Comparison of ENCODE assay signal across 9 mouse cellular contexts in genomic region chr4:99766753-99767152, GRCm38 (mm10). TPM values are rescaled to one million over a fixed set of nuclear protein-coding genes. Genes with fewer than 3 reads are reported as not detected.
A peak's percentile ranks its signal among the peaks of the same experiment; 100 is the strongest.
DNase-seq lines count a peak whose midpoint lies in the region; ATAC-seq and TF ChIP-seq lines count a peak whose summit lies in the region.
"Had no signal": no experiment of that assay in that cellular context is flagged by ENCODE, and none has a peak within 500 bp of the region (broad histone marks: within the 10 kb centered on the region; RNA-seq: fewer than 3 reads in every experiment).

No protein-coding gene starts in this region.

- H3K9me3 ChIP-seq in liver, postnatal 0 days (ENCODE audit: low read length): no peaks in the 10 kb centered on the region
- H3K9me3 ChIP-seq in liver, embryonic 11.5 days (ENCODE audit: control insufficient read depth, low read length): no peaks in the 10 kb centered on the region
- no peaks in the 10 kb centered on the region for H3K9me3 ChIP-seq in heart, postnatal 0 days (replicated peaks; ENCODE audit: control insufficient read depth, low read length)
- H3K9me3 ChIP-seq in midbrain, embryonic 14.5 days (ENCODE audit: control insufficient read depth, low read length): no peaks in the 10 kb centered on the region
- no peaks in the 10 kb centered on the region for H3K9me3 ChIP-seq in liver, embryonic 12.5 days (replicated peaks)
- H3K9me3 ChIP-seq: lung, embryonic 15.5 days had no signal

- H3K4me3 ChIP-seq in cerebellum, adult 2 months (replicated peaks; ENCODE audit: insufficient read depth, low read depth, low read length): no peak overlapping the region
- no peak overlapping the region for H3K4me3 ChIP-seq in liver, postnatal 0 days (ENCODE audit: low read depth, low read length)
- no peak overlapping the region for H3K4me3 ChIP-seq in liver, embryonic 11.5 days (ENCODE audit: low read depth, low read length)
- H3K4me3 ChIP-seq in heart, postnatal 0 days (ENCODE audit: low read depth, low read length): no peak overlapping the region
- no peak overlapping the region for H3K4me3 ChIP-seq in midbrain, embryonic 14.5 days (replicated peaks; ENCODE audit: low read depth, low read length)
- no peak overlapping the region for H3K4me3 ChIP-seq in liver, embryonic 12.5 days
- H3K4me3 ChIP-seq: lung, embryonic 15.5 days had no signal

- WGBS in cerebellum, adult 2 months: 43% methylated on average over 1 of the region's 1 CpGs
- WGBS in liver, postnatal 0 days (ENCODE audit: insufficient replicate concordance): 85% methylated on average over 1 of the region's 1 CpGs
- 58% methylated on average over 1 of the region's 1 CpGs for WGBS in liver, embryonic 11.5 days
- 16% methylated on average over 1 of the region's 1 CpGs for WGBS in heart, postnatal 0 days
- WGBS in midbrain, embryonic 14.5 days: 60% methylated on average over 1 of the region's 1 CpGs
- 39% methylated on average over 1 of the region's 1 CpGs for WGBS in liver, embryonic 12.5 days (ENCODE audit: insufficient replicate concordance)

- H3K9ac ChIP-seq in liver, postnatal 0 days (replicated peaks): no peak overlapping the region
- H3K9ac ChIP-seq in liver, embryonic 11.5 days (ENCODE audit: low read depth, low read length): no peak overlapping the region
- no peak overlapping the region for H3K9ac ChIP-seq in heart, postnatal 0 days (replicated peaks; ENCODE audit: low read depth, low read length)
- H3K9ac ChIP-seq in midbrain, embryonic 14.5 days (replicated peaks; ENCODE audit: low read length): no peak overlapping the region
- H3K9ac ChIP-seq in liver, embryonic 12.5 days: no peak overlapping the region
- H3K9ac ChIP-seq: lung, embryonic 15.5 days had no signal

- DNase-seq in cerebellum, adult 2 months: peak in 1 of 2 experiments; percentile 18
- DNase-seq in cerebellum, adult 11-12 months: no peak
- no peak for DNase-seq in liver, postnatal 0 days
- no peak for DNase-seq in liver, embryonic 11.5 days (ENCODE audit: low spot score)
- peak; percentile 27 for DNase-seq in heart, postnatal 0 days (ENCODE audit: low spot score)
- peak; percentile 70 for DNase-seq in midbrain, embryonic 14.5 days

- no peak for TF ChIP-seq EP300 in liver, postnatal 0 days (IDR thresholded peaks at IDR 0.05; ENCODE audit: low read depth)
- no peak for TF ChIP-seq EP300 in heart, postnatal 0 days (IDR thresholded peaks at IDR 0.05; ENCODE audit: low read depth)

- no peak for TF ChIP-seq POLR2A in cerebellum, adult 2 months (IDR thresholded peaks at IDR 0.05; ENCODE audit: borderline replicate concordance, insufficient read depth, low read length)

- no peaks in the 10 kb centered on the region for H3K4me1 ChIP-seq in cerebellum, adult 2 months (ENCODE audit: control insufficient read depth, insufficient read depth, low read length)
- H3K4me1 ChIP-seq in liver, postnatal 0 days (ENCODE audit: insufficient read depth): no peaks in the 10 kb centered on the region
- no peaks in the 10 kb centered on the region for H3K4me1 ChIP-seq in liver, embryonic 11.5 days (replicated peaks; ENCODE audit: control insufficient read depth, insufficient read depth, low read length)
- no peaks in the 10 kb centered on the region for H3K4me1 ChIP-seq in heart, postnatal 0 days (ENCODE audit: control insufficient read depth, insufficient read depth)
- H3K4me1 ChIP-seq in midbrain, embryonic 14.5 days (ENCODE audit: control insufficient read depth, insufficient read depth, low read length): no peaks in the 10 kb centered on the region
- H3K4me1 ChIP-seq in liver, embryonic 12.5 days: no peaks in the 10 kb centered on the region
- H3K4me1 ChIP-seq: lung, embryonic 15.5 days had no signal

- H3K36me3 ChIP-seq in liver, postnatal 0 days (replicated peaks; ENCODE audit: insufficient read depth, low read length): no peaks in the 10 kb centered on the region
- H3K36me3 ChIP-seq in liver, embryonic 11.5 days (ENCODE audit: control insufficient read depth, insufficient read depth, low read length): no peaks in the 10 kb centered on the region; the same call in 1 of the 2 replicates
- no peaks in the 10 kb centered on the region for H3K36me3 ChIP-seq in heart, postnatal 0 days (replicated peaks; ENCODE audit: control insufficient read depth, insufficient read depth, low read length)
- no peaks in the 10 kb centered on the region for H3K36me3 ChIP-seq in midbrain, embryonic 14.5 days (ENCODE audit: control insufficient read depth, insufficient read depth, low read length)
- no peaks in the 10 kb centered on the region for H3K36me3 ChIP-seq in liver, embryonic 12.5 days
- H3K36me3 ChIP-seq: lung, embryonic 15.5 days had no signal

- H3K4me2 ChIP-seq in liver, postnatal 0 days (ENCODE audit: low read depth, low read length): no peak overlapping the region
- H3K4me2 ChIP-seq in liver, embryonic 11.5 days: no peak overlapping the region
- no peak overlapping the region for H3K4me2 ChIP-seq in heart, postnatal 0 days (ENCODE audit: low read depth, low read length)
- no peak overlapping the region for H3K4me2 ChIP-seq in midbrain, embryonic 14.5 days (ENCODE audit: low read length)
- no peak overlapping the region for H3K4me2 ChIP-seq in liver, embryonic 12.5 days
- H3K4me2 ChIP-seq: lung, embryonic 15.5 days had no signal

- H3K27ac ChIP-seq in cerebellum, adult 2 months (ENCODE audit: insufficient read depth, low read length): no peak overlapping the region
- no peak overlapping the region for H3K27ac ChIP-seq in liver, postnatal 0 days (ENCODE audit: low read depth)
- no peak overlapping the region for H3K27ac ChIP-seq in liver, embryonic 11.5 days (ENCODE audit: low read depth, low read length)
- H3K27ac ChIP-seq in heart, postnatal 0 days (ENCODE audit: low read depth): no peak overlapping the region
- H3K27ac ChIP-seq in midbrain, embryonic 14.5 days (replicated peaks; ENCODE audit: low read depth, low read length): no peak overlapping the region
- H3K27ac ChIP-seq in liver, embryonic 12.5 days: no peak overlapping the region
- H3K27ac ChIP-seq: lung, embryonic 15.5 days had no signal

- peak; percentile 36; the same call in 1 of the 2 replicates for TF ChIP-seq CTCF in cerebellum, adult 2 months (IDR thresholded peaks at IDR 0.05; ENCODE audit: borderline replicate concordance, insufficient read depth, low read depth, low read length)
- TF ChIP-seq CTCF in liver, postnatal 0 days (IDR thresholded peaks at IDR 0.05; ENCODE audit: low read depth): peak; percentile 43
- TF ChIP-seq CTCF in heart, postnatal 0 days (IDR thresholded peaks at IDR 0.05; ENCODE audit: low read depth): peak; percentile 65

- ATAC-seq in liver, postnatal 0 days: no peak
- ATAC-seq in liver, embryonic 11.5 days (replicated peaks; ENCODE audit: low FRiP score): no peak
- peak; percentile 57; the same call in 1 of the 2 replicates for ATAC-seq in heart, postnatal 0 days (ENCODE audit: insufficient read depth, low read depth)
- ATAC-seq in midbrain, embryonic 14.5 days (ENCODE audit: low FRiP score, low TSS enrichment): no peak
- ATAC-seq in inflammation-experienced regulatory T-cells, adult 6 months: no peak
- ATAC-seq in liver, embryonic 12.5 days: no peak

- H3K27me3 ChIP-seq in cerebellum, adult 2 months (ENCODE audit: control insufficient read depth, insufficient read depth, low read length): no peaks in the 10 kb centered on the region
- no peaks in the 10 kb centered on the region for H3K27me3 ChIP-seq in liver, postnatal 0 days (ENCODE audit: insufficient read depth, low read length)
- no peaks in the 10 kb centered on the region for H3K27me3 ChIP-seq in liver, embryonic 11.5 days (replicated peaks; ENCODE audit: control insufficient read depth, insufficient read depth, low read length)
- no peaks in the 10 kb centered on the region for H3K27me3 ChIP-seq in heart, postnatal 0 days (ENCODE audit: control insufficient read depth, insufficient read depth, low read length)
- no peaks in the 10 kb centered on the region for H3K27me3 ChIP-seq in midbrain, embryonic 14.5 days (ENCODE audit: control insufficient read depth, insufficient read depth, low read length)
- no peaks in the 10 kb centered on the region for H3K27me3 ChIP-seq in liver, embryonic 12.5 days (replicated peaks)
- H3K27me3 ChIP-seq: lung, embryonic 15.5 days had no signal

RNA-seq across cellular contexts. Expression of gene Alg6, which starts 51.3 kb away (rescaled TPM):
- polyA plus RNA-seq in cerebellum, adult 2 months (2012; rRNA removed): 15.1 and 15.3 TPM in 2 replicates
- polyA plus RNA-seq in liver, postnatal 0 days (2015; fragmentation: Nextera tagmentation; extraction: Ambion mirVana): 4.2 and 4.9 TPM in 2 replicates
- 27.6 and 33.3 TPM in 2 replicates for polyA plus RNA-seq in liver, embryonic 11.5 days (2014; fragmentation: Nextera tagmentation; extraction: Ambion mirVana)
- total RNA-seq in heart, postnatal 0 days (2014; rRNA removed; ENCODE audit: low replicate concordance): 12.4 and 54.3 TPM in 2 replicates
- polyA plus RNA-seq in heart, postnatal 0 days (2015; fragmentation: Nextera tagmentation; extraction: Ambion mirVana): 6.3 and 6.5 TPM in 2 replicates
- polyA plus RNA-seq in midbrain, embryonic 14.5 days (2014; fragmentation: Nextera tagmentation; extraction: Ambion mirVana): 11.1 and 11.6 TPM in 2 replicates
- 10 to 100 TPM in 2 of 3 experiments, 1 to 10 TPM in 1; 8.4 to 20.2 (median 13.9) TPM for polyA plus RNA-seq in inflammation-experienced regulatory T-cells, adult 6 months (2017; shearing (Covaris generic))
- polyA plus RNA-seq in liver, embryonic 12.5 days (2016; fragmentation: Nextera tagmentation; extraction: Ambion mirVana): 19.5 and 20.7 TPM in 2 replicates

Comparison
In these comparisons a context has a peak if more than half of its experiments do, and no peak if none do; other contexts are left out.
1. DNase-seq: peak in heart, postnatal 0 days (single experiment) and midbrain, embryonic 14.5 days (single experiment); none in cerebellum, adult 11-12 months (single experiment), liver, postnatal 0 days (single experiment) and liver, embryonic 11.5 days (single experiment).
2. Peak in every context shown above with its lines, with median percentiles within 50 percentile points of each other: CTCF ChIP-seq.